Mouse (Mus musculus): ENCODE measurements around the gene Atrnl1. TPM values are rescaled to one million over a fixed set of nuclear protein-coding genes. Genes with fewer than 3 reads are reported as not detected.
"Not testable (repeated sequence)": the region's sequence is repeated elsewhere in the genome, so short reads cannot be mapped to it uniquely, and the experiment has no call there.

Gene Atrnl1
- total RNA-seq, 2 experiments from 2014 or later, result 24.9 to 25.6 TPM

GRCm38 (mm10) chr19:57975201-57975600 is 364.4 kb downstream of the Atrnl1 start:
- no peak for DNase-seq

GRCm38 (mm10) chr19:57985918-57986900 is 375.4 kb downstream of the Atrnl1 start:
- no peak for DNase-seq

- no peak for DNase-seq
These were observed 377.0 kb downstream of the Atrnl1 start for GRCm38 (mm10) chr19:57987696-57988393.

- no peak for DNase-seq
These were observed 377.8 kb downstream of the Atrnl1 start for GRCm38 (mm10) chr19:57988559-57989093.

GRCm38 (mm10) chr19:57991099-57991760 is 380.4 kb downstream of the Atrnl1 start:
- DNase-seq, result no peak

- not testable (repeated sequence) for DNase-seq
These were observed 383.5 kb downstream of the Atrnl1 start for GRCm38 (mm10) chr19:57994174-57994833.

- no peak for DNase-seq
These were observed 384.2 kb downstream of the Atrnl1 start for GRCm38 (mm10) chr19:57995015-57995414.

- peak; percentile 55 for DNase-seq
These were observed 387.1 kb downstream of the Atrnl1 start for GRCm38 (mm10) chr19:57997961-57998360.

GRCm38 (mm10) chr19:58011636-58012035 is 400.8 kb downstream of the Atrnl1 start:
- no peak for DNase-seq

GRCm38 (mm10) chr19:58015741-58016140 is 404.9 kb downstream of the Atrnl1 start:
- no peak for DNase-seq

GRCm38 (mm10) chr19:58016561-58017453 is 406.0 kb downstream of the Atrnl1 start:
- DNase-seq, result peak; percentile 20

- DNase-seq, result no peak
These were observed 406.6 kb downstream of the Atrnl1 start for GRCm38 (mm10) chr19:58017468-58017867.

- no peak for DNase-seq
These were observed 407.9 kb downstream of the Atrnl1 start for GRCm38 (mm10) chr19:58018698-58019097.

GRCm38 (mm10) chr19:58021514-58022284 is 410.9 kb downstream of the Atrnl1 start:
- no peak for DNase-seq

GRCm38 (mm10) chr19:58023216-58023825 is 412.5 kb downstream of the Atrnl1 start:
- DNase-seq, result no peak

- no peak for DNase-seq
These were observed 414.2 kb downstream of the Atrnl1 start for GRCm38 (mm10) chr19:58025053-58025452.

- DNase-seq, result no peak
These were observed 418.8 kb downstream of the Atrnl1 start for GRCm38 (mm10) chr19:58029661-58030060.

- no peak for DNase-seq
These were observed 422.4 kb downstream of the Atrnl1 start for GRCm38 (mm10) chr19:58033241-58033640.

GRCm38 (mm10) chr19:58036166-58036565 is 425.3 kb downstream of the Atrnl1 start:
- no peak for DNase-seq

- no peak for DNase-seq
These were observed 432.3 kb downstream of the Atrnl1 start for GRCm38 (mm10) chr19:58043120-58043519.

All from heart, postnatal 4 days (tissue).